Mouse (Mus musculus) liver, postnatal 0 days (tissue): ENCODE measurements around the gene Atp5g3.

Experiments used
- CTCF ChIP-seq: sonication (generic); IDR thresholded peaks from 2 replicates; pipeline ENCODE4 v1.5.1; 2016; ENCODE audit warnings: antibody characterized with exemption, low read depth
- EP300 ChIP-seq: IDR thresholded peaks from 2 replicates; pipeline ENCODE4 v1.6.1; 2016; ENCODE audit warnings: antibody characterized with exemption, low read depth, mild to moderate bottlenecking

DNA sequence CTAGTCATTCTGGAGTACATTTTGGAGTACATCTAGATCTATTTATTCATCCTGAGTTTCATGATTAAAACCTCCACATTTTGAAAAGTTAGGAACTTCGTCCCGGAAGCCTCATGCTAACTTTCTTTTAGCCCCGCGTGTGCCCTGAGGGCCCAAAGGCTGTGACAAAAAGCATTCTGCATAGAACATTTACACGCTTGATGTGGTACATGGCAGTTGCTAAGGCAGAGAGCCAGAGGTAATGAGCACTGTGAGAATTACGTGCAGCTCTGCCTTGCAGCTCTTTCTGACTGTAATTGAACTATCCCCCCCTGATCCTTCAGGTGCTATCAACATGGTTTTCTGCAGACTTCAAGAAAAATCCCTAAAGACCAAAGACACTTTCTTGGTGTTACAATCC, 47.2 kb upstream of the Atp5g3 start:
- no peak for TF ChIP-seq CTCF
- TF ChIP-seq EP300: no peak
